Mouse (Mus musculus) adipocyte (in vitro differentiated cells): ENCODE results near the gene Adora1.

Source experiments
- DNase-seq: peaks from one replicate; pipeline ENCODE4 v3.0.0-alpha.2; 2016; ENCODE audit warnings: low spot score

Gene Adora1

DNA sequence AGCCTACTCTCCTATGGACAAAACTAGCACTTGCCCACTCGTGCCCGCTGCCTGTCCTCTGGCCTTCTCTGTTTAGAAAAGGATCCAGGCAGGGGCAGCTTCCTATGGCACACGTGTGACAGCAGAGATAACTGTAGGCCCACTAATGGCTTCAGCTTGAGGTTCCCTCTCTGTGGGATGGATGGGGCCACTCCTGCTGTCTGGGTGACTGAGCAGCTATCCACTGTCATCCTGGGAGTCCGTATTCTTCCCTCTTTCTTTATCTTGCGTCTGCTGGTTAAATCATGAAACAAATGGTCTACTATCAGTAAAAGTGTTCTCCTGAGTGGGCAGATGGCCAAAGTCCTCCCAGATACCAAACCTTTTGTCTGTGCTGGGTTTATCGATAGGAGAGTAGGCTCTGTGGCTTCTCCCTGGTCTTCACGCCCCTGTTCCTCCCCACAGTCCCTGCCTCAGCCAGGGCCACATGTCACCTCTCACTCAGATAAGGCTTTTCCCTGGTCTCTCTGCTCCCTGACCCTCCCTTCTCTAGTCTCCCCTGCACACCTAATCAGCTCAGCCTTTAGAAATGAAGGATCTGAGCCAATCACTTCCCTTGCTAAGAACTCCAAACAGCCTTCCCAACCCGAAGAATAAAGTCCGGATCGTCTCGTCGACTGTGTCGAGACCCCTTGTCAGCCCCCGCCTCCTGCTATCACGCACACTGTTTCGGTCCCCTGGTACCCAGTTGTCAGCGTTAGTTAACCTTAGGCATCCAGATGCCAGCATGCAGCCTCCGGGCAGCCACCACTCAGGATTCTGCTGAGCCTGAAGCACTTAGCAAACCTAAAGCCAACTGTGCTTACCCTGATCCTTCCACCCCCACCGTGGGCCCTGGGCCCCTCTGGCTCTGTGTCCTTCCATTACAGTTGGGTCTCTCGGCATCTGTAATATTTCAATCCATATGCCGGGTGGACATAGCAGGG is 82.3 kb downstream of the Adora1 start:
- DNase-seq: no peak

DNA sequence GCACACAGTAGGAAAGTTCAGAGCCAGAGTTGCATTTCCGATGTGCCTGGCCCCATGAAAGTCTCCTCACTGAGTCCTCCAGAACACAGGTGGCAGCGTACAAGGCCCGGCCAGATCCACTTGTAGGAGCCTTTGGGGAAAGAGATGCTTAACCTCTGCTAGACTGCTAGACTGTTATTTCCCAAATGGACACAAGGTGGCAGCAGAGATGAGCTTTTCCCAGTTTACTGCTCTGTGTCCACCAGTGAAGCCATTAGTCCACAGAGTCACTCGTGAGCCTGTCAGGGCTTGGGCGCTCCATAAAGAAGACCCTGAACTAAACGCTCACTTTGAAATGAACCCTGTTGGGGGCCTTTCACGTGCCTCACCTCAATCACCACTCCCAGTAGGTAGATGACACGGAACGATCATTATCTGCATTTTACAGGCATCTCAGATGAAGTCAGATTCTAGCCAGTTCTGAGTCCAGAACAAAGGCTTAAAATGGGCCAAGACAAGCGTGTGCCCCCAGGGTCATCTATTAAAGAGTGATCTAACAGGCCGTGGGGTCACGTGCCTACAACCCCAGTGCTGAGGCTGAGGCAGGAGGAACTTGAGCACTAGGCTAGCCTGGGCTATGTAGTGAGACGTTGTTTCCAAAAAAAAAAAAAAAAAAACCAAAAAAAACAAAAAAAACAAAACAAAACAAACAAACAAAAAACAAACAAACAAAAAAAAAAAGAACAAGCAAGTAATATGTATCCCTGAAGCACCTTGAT is 83.4 kb downstream of the Adora1 start:
- peak; percentile 93 for DNase-seq

DNA sequence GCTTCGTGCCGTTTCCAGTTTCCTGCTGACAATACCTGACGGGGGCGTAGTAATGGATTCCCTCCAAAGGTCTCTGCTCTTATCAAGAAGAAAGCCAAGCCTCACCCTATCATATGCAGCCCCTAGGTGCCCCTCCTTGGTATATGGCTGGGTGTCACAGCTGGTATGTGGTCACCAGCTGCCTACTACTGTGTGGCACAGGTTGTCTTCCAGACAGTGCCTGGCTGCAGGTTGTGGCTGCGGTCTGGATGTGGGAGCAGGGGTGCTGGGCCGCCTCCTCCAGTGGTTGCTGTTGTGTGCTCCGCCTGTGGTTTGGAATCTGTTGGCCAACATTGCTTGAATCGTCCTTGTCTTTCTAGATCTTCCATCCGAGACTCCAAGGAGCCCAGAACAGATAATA is 84.5 kb downstream of the Adora1 start:
- DNase-seq: no peak

DNA sequence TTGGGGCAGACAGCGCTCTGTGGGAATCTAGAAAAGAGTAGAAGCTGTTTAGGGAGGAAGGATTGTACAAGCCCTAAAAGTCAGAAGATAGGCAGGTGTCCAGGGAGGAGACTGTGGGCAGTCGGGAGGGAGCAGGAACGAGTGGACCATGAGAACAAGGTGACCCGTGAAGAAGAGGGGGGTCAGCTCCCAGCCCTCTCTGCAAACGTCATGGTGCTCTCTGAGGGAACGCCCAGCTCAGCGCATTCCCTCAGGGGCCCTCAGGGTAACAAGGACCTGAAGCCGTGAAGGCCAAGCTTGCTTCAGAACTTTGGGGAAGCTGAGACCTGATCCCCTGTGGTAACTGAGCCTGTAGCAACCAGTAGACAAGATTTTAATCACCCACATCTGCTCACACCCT is 85.2 kb downstream of the Adora1 start:
- no peak for DNase-seq
